Comparison of ENCODE assay signal across 24 mouse cellular contexts in genomic region chr2:8427720-8428119, GRCm38 (mm10).
"Had no signal": no experiment of that assay in that cellular context is flagged by ENCODE, and none has a peak within 500 bp of the region (broad histone marks: within the 10 kb centered on the region; RNA-seq: fewer than 3 reads in every experiment).

No protein-coding gene starts in this region.

- H3K4me1 ChIP-seq: heart, embryonic 12.5 days; hindbrain, embryonic 10.5 days; hindbrain, embryonic 12.5 days; hindbrain, embryonic 15.5 days; intestine, embryonic 15.5 days; limb, embryonic 10.5 days; limb, embryonic 12.5 days had no signal

- H3K27me3 ChIP-seq: heart, embryonic 12.5 days; hindbrain, embryonic 12.5 days; hindbrain, embryonic 15.5 days; intestine, embryonic 15.5 days; limb, embryonic 12.5 days had no signal

- H3K9me3 ChIP-seq: heart, embryonic 10.5 days; heart, embryonic 12.5 days; hindbrain, embryonic 10.5 days; hindbrain, embryonic 12.5 days; hindbrain, embryonic 15.5 days; intestine, embryonic 15.5 days; limb, embryonic 10.5 days; limb, embryonic 12.5 days had no signal

- DNase-seq: gastrocnemius, adult 2 months; gastrocnemius, postnatal 10 days; gastrocnemius, postnatal 25 days; heart, adult 18-20 months; heart, postnatal 10 days; heart, postnatal 4 days; kidney, adult 18-20 months; kidney, adult 8-10 months; kidney, postnatal 10 days; kidney, postnatal 25 days; kidney, postnatal 4 days; liver had no signal

- H3K4me2 ChIP-seq: heart, embryonic 12.5 days; hindbrain, embryonic 12.5 days; hindbrain, embryonic 15.5 days; intestine, embryonic 15.5 days; limb, embryonic 12.5 days had no signal

- H3K27ac ChIP-seq: gastrocnemius, adult 2 months; heart, embryonic 10.5 days; hindbrain, embryonic 10.5 days; hindbrain, embryonic 12.5 days; hindbrain, embryonic 15.5 days; intestine, embryonic 15.5 days; layer of hippocampus, adult 2 months; left cerebral cortex, adult 2 months; limb, embryonic 10.5 days; limb, embryonic 12.5 days had no signal

- ATAC-seq: inflammation-experienced regulatory T-cells, adult 6 months; intestine, embryonic 15.5 days; intestine, postnatal 0 days had no signal

- H3K36me3 ChIP-seq: heart, embryonic 10.5 days; heart, embryonic 12.5 days; hindbrain, embryonic 10.5 days; hindbrain, embryonic 12.5 days; hindbrain, embryonic 15.5 days; intestine, embryonic 15.5 days; limb, embryonic 10.5 days; limb, embryonic 12.5 days had no signal

- H3K9ac ChIP-seq: heart, embryonic 12.5 days; hindbrain, embryonic 12.5 days; hindbrain, embryonic 15.5 days; intestine, embryonic 15.5 days; limb, embryonic 12.5 days had no signal

- H3K4me3 ChIP-seq: gastrocnemius, adult 2 months; heart, embryonic 10.5 days; heart, embryonic 12.5 days; hindbrain, embryonic 10.5 days; hindbrain, embryonic 12.5 days; hindbrain, embryonic 15.5 days; intestine, embryonic 15.5 days; layer of hippocampus, adult 2 months; left cerebral cortex, adult 2 months; limb, embryonic 10.5 days; limb, embryonic 12.5 days had no signal
